Mouse (Mus musculus) heart, embryonic 16.5 days (tissue): ENCODE data around the gene Pias1. TPM values are rescaled to one million over a fixed set of nuclear protein-coding genes. Genes with fewer than 3 reads are reported as not detected.

ENCODE experiments used
- ATAC-seq: fragments of 200-750 bp; cut with Nextera tagmentation; replicated peaks from 2 replicates; pipeline ENCODE4 v1.8.0; 2017; ENCODE audit warnings: moderate number of reproducible peaks; ENCODE audit not compliant: insufficient read depth, low FRiP score; ENCODE audit errors: extremely low read depth
- H3K27ac ChIP-seq: fragments of 300-500 bp; sonication (generic); 2 replicates; pipeline ENCODE4 v1.5.1; 2014; ENCODE audit warnings: mild to moderate bottlenecking, low read length, control low read depth, moderate library complexity
- H3K27me3 ChIP-seq: fragments of 300-500 bp; sonication (generic); 2 replicates; pipeline ENCODE4 v1.6.1; 2014; ENCODE audit warnings: low read length, mixed read lengths; ENCODE audit not compliant: control insufficient read depth, insufficient read depth
- H3K36me3 ChIP-seq: fragments of 300-500 bp; sonication (generic); 2 replicates; pipeline ENCODE4 v1.6.1; 2014; ENCODE audit not compliant: control insufficient read depth, insufficient read depth
- H3K4me1 ChIP-seq: fragments of 300-500 bp; sonication (generic); 2 replicates; pipeline ENCODE4 v1.6.1; 2014; ENCODE audit warnings: low read length, mixed read lengths; ENCODE audit not compliant: control insufficient read depth, insufficient read depth
- H3K4me2 ChIP-seq: fragments of 300-500 bp; sonication (generic); 2 replicates; pipeline ENCODE4 v1.6.1; 2014; ENCODE audit warnings: low read depth, mild to moderate bottlenecking, control low read depth, low read length
- H3K4me3 ChIP-seq: fragments of 300-500 bp; sonication (generic); 2 replicates; pipeline ENCODE4 v1.5.1; 2014; ENCODE audit warnings: mild to moderate bottlenecking, control low read depth, low read length
- H3K9ac ChIP-seq: fragments of 300-500 bp; sonication (generic); 2 replicates; pipeline ENCODE4 v1.6.1; 2014; ENCODE audit warnings: low read length, control low read depth
- H3K9me3 ChIP-seq: fragments of 300-500 bp; sonication (generic); replicated peaks from 2 replicates; pipeline ENCODE4 v1.6.1; 2016; ENCODE audit warnings: low read length; ENCODE audit not compliant: control insufficient read depth
- WGBS: fragments of 180-500 bp; shearing (Covaris S2); extraction: QIAGEN DNeasy Blood & Tissue Kit; methylation state at CpG from one replicate; pipeline ENCODE4 v1.1.7; 2014; 5-methylcytosine and 5-hydroxymethylcytosine counted together
- polyA plus RNA-seq: library from polyadenylated mRNA; unstranded; fragments of >200 nt; fragmentation: Nextera tagmentation; extraction: Ambion mirVana; gene quantifications from 2 replicates; pipeline ENCODE4 v1.2.1, GENCODE M21; 2015

Pias1 gene
- polyA plus RNA-seq, 1 experiment from 2014 or later, result 42.0 TPM

- Histone ChIP-seq H3K27me3 (no peaks in the 10 kb centered on the region), H3K36me3 (no peaks in the 10 kb centered on the region), H3K27ac (peak overlapping the region; percentile 83), H3K4me3 (no peak overlapping the region), H3K4me2 (peak overlapping the region; percentile 84; the same call in 1 of the 2 replicates), H3K4me1 (peaks cover 13% of the 10 kb centered on the region), H3K9ac (no peak overlapping the region), H3K9me3 (no peaks in the 10 kb centered on the region)
- 0 out of 2 replicates have a peak, but pooled peaks have one; percentile 3 for ATAC-seq
- 41% methylated on average over 3 of the region's 3 CpGs for WGBS
Measured at GRCm38 (mm10) chr9:62837611-62838010, 150.1 kb downstream of the Pias1 start.

DNA sequence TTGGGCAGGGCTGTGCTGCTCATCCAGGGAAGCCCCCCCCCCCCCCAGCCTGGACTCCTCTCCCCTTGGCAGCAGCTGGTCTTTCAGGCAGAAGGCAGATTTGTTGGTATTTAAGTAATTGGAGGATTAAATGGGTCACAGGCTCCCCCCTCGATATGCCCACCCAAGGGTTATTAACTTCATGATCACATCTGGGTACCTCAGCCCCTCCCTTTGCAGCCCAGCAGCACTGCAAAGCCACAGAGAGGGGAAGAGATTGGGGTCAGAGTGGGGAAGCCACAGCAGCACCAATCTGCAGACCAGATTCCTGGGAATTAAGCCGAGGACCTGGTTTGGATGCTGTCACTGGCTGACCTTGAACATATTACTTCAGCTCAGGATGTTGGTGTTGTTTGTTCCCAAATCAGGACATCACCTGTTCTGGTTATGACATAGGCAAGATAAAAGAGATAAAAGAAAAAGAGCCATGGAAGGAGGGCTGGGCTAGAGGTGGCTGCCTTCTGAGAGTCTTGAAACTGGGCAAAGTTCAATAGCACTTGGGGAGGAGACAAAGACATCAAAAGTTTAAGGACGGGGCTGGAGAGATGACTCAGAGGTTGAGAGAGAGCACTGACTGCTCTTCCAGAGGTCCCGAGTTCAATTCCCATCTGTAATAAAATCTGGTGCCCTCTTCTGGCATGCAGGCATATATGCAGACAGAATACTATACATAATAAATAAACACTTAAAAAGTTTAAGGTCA lies 151.8 kb downstream of the Pias1 start:
- Histone ChIP-seq H3K9me3 (no peaks in the 10 kb centered on the region), H3K9ac (no peak overlapping the region), H3K4me2 (no peak overlapping the region), H3K4me3 (no peak overlapping the region), H3K4me1 (peaks cover 13% of the 10 kb centered on the region), H3K27ac (no peak overlapping the region), H3K36me3 (no peaks in the 10 kb centered on the region), H3K27me3 (no peaks in the 10 kb centered on the region)
- WGBS, result 70% methylated on average over 4 of the region's 4 CpGs
- no peak for ATAC-seq

DNA sequence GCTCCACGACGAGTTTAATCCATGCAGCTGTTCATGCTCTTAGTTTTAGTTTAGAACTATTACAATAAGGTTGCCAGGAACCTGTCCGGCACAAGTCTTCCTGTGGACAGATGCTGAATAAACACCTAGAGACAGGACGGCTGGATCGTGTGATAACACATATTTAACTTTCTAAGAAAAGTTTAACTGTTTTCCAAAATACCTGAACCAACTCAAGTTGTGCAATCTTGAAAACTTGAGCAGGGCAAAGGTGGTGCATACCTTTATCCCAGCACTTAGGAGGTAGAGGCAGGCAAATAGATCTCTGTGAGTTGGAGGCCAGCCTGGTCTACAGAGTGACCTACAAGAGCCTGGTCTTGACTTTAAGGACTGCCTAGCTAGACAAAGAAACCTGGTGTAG lies 152.8 kb downstream of the Pias1 start:
- Histone ChIP-seq H3K4me3 (no peak overlapping the region), H3K4me2 (no peak overlapping the region), H3K27me3 (no peaks in the 10 kb centered on the region), H3K9ac (no peak overlapping the region), H3K27ac (no peak overlapping the region), H3K9me3 (no peaks in the 10 kb centered on the region), H3K4me1 (peaks cover 13% of the 10 kb centered on the region), H3K36me3 (no peaks in the 10 kb centered on the region)
- WGBS, result 62% methylated on average over 5 of the region's 5 CpGs
- no peak for ATAC-seq

- Histone ChIP-seq H3K4me1 (peaks cover 9% of the 10 kb centered on the region; the same call in 1 of the 2 replicates), H3K36me3 (no peaks in the 10 kb centered on the region), H3K4me2 (no peak overlapping the region), H3K9me3 (no peaks in the 10 kb centered on the region), H3K9ac (no peak overlapping the region), H3K27me3 (no peaks in the 10 kb centered on the region), H3K27ac (no peak overlapping the region), H3K4me3 (no peak overlapping the region)
- 77% methylated on average over 6 of the region's 6 CpGs for WGBS
- no peak for ATAC-seq
Measured at GRCm38 (mm10) chr9:62829877-62830276, 157.8 kb downstream of the Pias1 start.

- WGBS, result under 1% methylated on average over 23 of the region's 23 CpGs
- Histone ChIP-seq H3K36me3 (no peaks in the 10 kb centered on the region), H3K9me3 (no peaks in the 10 kb centered on the region), H3K27ac (peak overlapping the region; percentile 67; the same call in 1 of the 2 replicates), H3K27me3 (no peaks in the 10 kb centered on the region), H3K9ac (no peak overlapping the region), H3K4me1 (peaks cover 9% of the 10 kb centered on the region; the same call in 1 of the 2 replicates), H3K4me2 (peak overlapping the region; percentile 77), H3K4me3 (peak overlapping the region; percentile 46)
- peak; percentile 97 for ATAC-seq
Measured at GRCm38 (mm10) chr9:62828662-62829086, 159.1 kb downstream of the Pias1 start.

Other genes starting within 250 kb of the Pias1 start
- 12.1 and 13.4 TPM in 2 replicates for gene Fem1b, start 176.0 kb downstream of the Pias1 start, polyA plus RNA-seq
- 15.9 and 16.3 TPM in 2 replicates for gene Cln6, start 149.1 kb downstream of the Pias1 start, polyA plus RNA-seq
- gene Calml4, start 129.8 kb downstream of the Pias1 start, polyA plus RNA-seq, result 3.4 and 4.2 TPM in 2 replicates
- gene Skor1, start 161.0 kb upstream of the Pias1 start, polyA plus RNA-seq, result not detected in 2 replicates